Mouse (Mus musculus) layer of hippocampus, adult 8-10 months (tissue): ENCODE data around the gene Phox2a. TPM values are rescaled to one million over a fixed set of nuclear protein-coding genes. Genes with fewer than 3 reads are reported as not detected.

ENCODE experiments used
- total RNA-seq, 4 experiments: library from RNA; stranded (reverse); gene quantifications; 2 replicates each; pipeline ENCODE4 v1.2.4; 2022

The Phox2a gene
- total RNA-seq, 4 experiments from 2014 or later = 0.20 TPM; not detected in 3

Other genes with a start within 250 kb of the Phox2a start
- gene Art2b, start 232.7 kb upstream of the Phox2a start, total RNA-seq = not detected
- gene Clpb, start 154.7 kb upstream of the Phox2a start, total RNA-seq = 10 to 100 TPM; 50.7 to 64.1 (median 56.9) TPM
- 10 to 100 TPM; 29.1 to 38.3 (median 32.4) TPM for gene Inppl1, start 19.9 kb downstream of the Phox2a start, total RNA-seq
- 1 to 10 TPM in 2 of 4 experiments, not detected in 2; 1.3 to 1.4 TPM for gene Folr2, start 38.9 kb downstream of the Phox2a start, total RNA-seq
- 10 to 100 TPM; 30.2 to 37.2 (median 35.0) TPM for gene Anapc15, start 45.4 kb downstream of the Phox2a start, total RNA-seq
- gene Folr1, start 52.5 kb downstream of the Phox2a start, total RNA-seq = 1 to 10 TPM in 3 of 4 experiments, under 1 TPM in 1; 0.51 to 3.2 (median 1.3) TPM
- gene Lamtor1, start 87.6 kb downstream of the Phox2a start, total RNA-seq = 10 to 100 TPM; 77.5 to 94.3 (median 89.8) TPM
- gene Tomt, start 88.0 kb downstream of the Phox2a start, total RNA-seq = under 1 TPM in 1 of 4 experiments, not detected in 3; 0.35 TPM
- 1 to 10 TPM; 5.8 to 7.9 (median 6.1) TPM for gene Lrrc51, start 115.6 kb downstream of the Phox2a start, total RNA-seq
- gene Numa1, start 115.8 kb downstream of the Phox2a start, total RNA-seq = 100 to 1,000 TPM in 3 of 4 experiments, 10 to 100 TPM in 1; 99.7 to 129 (median 117) TPM
- 10 to 100 TPM in 3 of 4 experiments, 1 to 10 TPM in 1; 8.3 to 12.9 (median 11.1) TPM for gene Il18bp, start 200.4 kb downstream of the Phox2a start, total RNA-seq
- 10 to 100 TPM; 43.4 to 47.0 (median 44.9) TPM for gene Rnf121, start 247.2 kb downstream of the Phox2a start, total RNA-seq
- gene Xndc1, start 247.2 kb downstream of the Phox2a start, total RNA-seq = 10 to 100 TPM; 25.8 to 37.3 (median 31.9) TPM
- gene Xntrpc, start 247.4 kb downstream of the Phox2a start, total RNA-seq = 1 to 10 TPM; 1.7 to 2.8 (median 2.3) TPM